Mouse (Mus musculus) adrenal gland, postnatal 4 days (tissue): ENCODE data around the gene Traf2. TPM values are rescaled to one million over a fixed set of nuclear protein-coding genes. Genes with fewer than 3 reads are reported as not detected.

ENCODE experiments used
- total RNA-seq, 2 experiments: library from RNA; stranded (reverse); gene quantifications; 2 replicates each; pipeline ENCODE4 v1.2.3; 2021

The Traf2 gene
- total RNA-seq, 2 experiments from 2014 or later = 19.2 to 20.5 TPM

Other genes starting within 250 kb of the Traf2 start
- gene Grin1, start 227.8 kb downstream of the Traf2 start, total RNA-seq = 10 to 100 TPM; 15.0 to 15.2 TPM
- 10 to 100 TPM; 57.5 to 62.5 TPM for gene Man1b1, start 214.6 kb downstream of the Traf2 start, total RNA-seq
- gene Dpp7, start 190.6 kb downstream of the Traf2 start, total RNA-seq = 10 to 100 TPM; 32.1 to 33.9 TPM
- 10 to 100 TPM; 18.6 to 24.0 TPM for gene Uap1l1, start 181.3 kb downstream of the Traf2 start, total RNA-seq
- 1 to 10 TPM; 9.3 to 9.4 TPM for gene Sapcd2, start 174.6 kb downstream of the Traf2 start, total RNA-seq
- 10 to 100 TPM in 1 of 2 experiments, 1 to 10 TPM in 1; 10.0 to 11.8 TPM for gene Entpd2, start 151.1 kb downstream of the Traf2 start, total RNA-seq
- gene Npdc1, start 147.6 kb downstream of the Traf2 start, total RNA-seq = 100 to 1,000 TPM; 102 to 112 TPM
- under 1 TPM in 1 of 2 experiments, not detected in 1; 0.82 TPM for gene Fut7, start 123.7 kb downstream of the Traf2 start, total RNA-seq
- gene Abca2, start 118.2 kb downstream of the Traf2 start, total RNA-seq = 10 to 100 TPM; 30.4 to 34.3 TPM
- gene Clic3, start 90.1 kb downstream of the Traf2 start, total RNA-seq = 1 to 10 TPM; 1.4 to 1.7 TPM
- 10 to 100 TPM; 41.0 to 48.5 TPM for gene Paxx, start 85.8 kb downstream of the Traf2 start, total RNA-seq
- 1 to 10 TPM; 3.6 to 6.5 TPM for gene Ptgds, start 76.9 kb downstream of the Traf2 start, total RNA-seq
- not detected for gene Lcn12, start 53.0 kb downstream of the Traf2 start, total RNA-seq
- gene Fbxw5, start 46.2 kb downstream of the Traf2 start, total RNA-seq = 100 to 1,000 TPM in 1 of 2 experiments, 10 to 100 TPM in 1; 99.5 to 118 TPM
- gene C8g, start 45.2 kb downstream of the Traf2 start, total RNA-seq = 1 to 10 TPM; 1.0 to 9.9 TPM
- 100 to 1,000 TPM; 171 to 191 TPM for gene Edf1, start 10.9 kb upstream of the Traf2 start, total RNA-seq
- gene Mamdc4, start 27.9 kb upstream of the Traf2 start, total RNA-seq = 1 to 10 TPM; 4.1 to 7.1 TPM
- gene Phpt1, start 28.3 kb upstream of the Traf2 start, total RNA-seq = 10 to 100 TPM; 74.7 to 80.0 TPM
- gene Ajm1, start 34.8 kb upstream of the Traf2 start, total RNA-seq = 1 to 10 TPM; 4.6 to 5.3 TPM
- gene Rabl6, start 61.6 kb upstream of the Traf2 start, total RNA-seq = 100 to 1,000 TPM; 117 to 128 TPM
- under 1 TPM in 1 of 2 experiments, not detected in 1; 0.11 TPM for gene Ccdc183, start 70.7 kb upstream of the Traf2 start, total RNA-seq
- 10 to 100 TPM; 37.1 to 39.5 TPM for gene Tmem141, start 75.1 kb upstream of the Traf2 start, total RNA-seq
- 10 to 100 TPM; 10.2 to 14.4 TPM for gene Fcna, start 81.1 kb upstream of the Traf2 start, total RNA-seq
- under 1 TPM in 1 of 2 experiments, not detected in 1; 0.68 TPM for gene Lcn8, start 106.2 kb upstream of the Traf2 start, total RNA-seq
- not detected for gene Lcn5, start 111.0 kb upstream of the Traf2 start, total RNA-seq
- gene Lcn6, start 129.8 kb upstream of the Traf2 start, total RNA-seq = not detected
- gene Lcn10, start 135.8 kb upstream of the Traf2 start, total RNA-seq = not detected
- 1 to 10 TPM; 6.6 to 6.9 TPM for gene Obp2a, start 153.1 kb upstream of the Traf2 start, total RNA-seq
- gene Bmyc, start 159.8 kb upstream of the Traf2 start, total RNA-seq = 10 to 100 TPM; 74.3 to 75.0 TPM
- gene Obp2b, start 190.1 kb upstream of the Traf2 start, total RNA-seq = not detected
- not detected for gene Lcn3, start 218.6 kb upstream of the Traf2 start, total RNA-seq
- gene Lcn11, start 230.1 kb upstream of the Traf2 start, total RNA-seq = not detected
- not detected for gene Gm13539, start 235.3 kb upstream of the Traf2 start, total RNA-seq